Mouse (Mus musculus) lung, embryonic 14.5 days (tissue): ENCODE data around the gene Pi4kb. TPM values are rescaled to one million over a fixed set of nuclear protein-coding genes. Genes with fewer than 3 reads are reported as not detected.
"Not testable (repeated sequence)": the region's sequence is repeated elsewhere in the genome, so short reads cannot be mapped to it uniquely, and the experiment has no call there.

Experiments
- ATAC-seq: fragments of 200-750 bp; cut with Nextera tagmentation; 2 replicates; pipeline ENCODE4 v1.8.0; 2017; ENCODE audit warnings: mild to moderate bottlenecking, moderate TSS enrichment, moderate library complexity; ENCODE audit not compliant: insufficient read depth
- DNase-seq: peaks from one replicate; pipeline ENCODE4 v3.0.0-alpha.2; 2015
- H3K27ac ChIP-seq: fragments of 300-500 bp; sonication (generic); 2 replicates; pipeline ENCODE4 v1.5.1; 2014; ENCODE audit warnings: low read depth, mild to moderate bottlenecking, moderate library complexity
- H3K27me3 ChIP-seq: fragments of 300-500 bp; sonication (generic); 2 replicates; pipeline ENCODE4 v1.6.1; 2014; ENCODE audit warnings: low read length, control low read depth; ENCODE audit not compliant: insufficient read depth
- H3K36me3 ChIP-seq: fragments of 300-500 bp; sonication (generic); 2 replicates; pipeline ENCODE4 v1.6.1; 2014; ENCODE audit warnings: control low read depth; ENCODE audit not compliant: insufficient read depth
- H3K4me1 ChIP-seq: fragments of 300-500 bp; sonication (generic); 2 replicates; pipeline ENCODE4 v1.6.1; 2014; ENCODE audit warnings: antibody characterized with exemption, control low read depth; ENCODE audit not compliant: insufficient read depth
- H3K4me2 ChIP-seq: fragments of 300-500 bp; sonication (generic); 2 replicates; pipeline ENCODE4 v1.6.1; 2014; ENCODE audit warnings: mild to moderate bottlenecking
- H3K4me3 ChIP-seq: fragments of 300-500 bp; sonication (generic); 2 replicates; pipeline ENCODE4 v1.5.1; 2014; ENCODE audit warnings: low read depth, low read length
- H3K9ac ChIP-seq: fragments of 300-500 bp; sonication (generic); 2 replicates; pipeline ENCODE4 v1.6.1; 2014
- H3K9me3 ChIP-seq: fragments of 300-500 bp; sonication (generic); 2 replicates; pipeline ENCODE4 v1.6.1; 2016; ENCODE audit warnings: low read depth, low read length, control low read depth
- CTCF ChIP-seq: IDR thresholded peaks from 2 replicates; pipeline ENCODE4 v1.5.1; 2016; ENCODE audit warnings: antibody characterized with exemption, low read depth
- WGBS: fragments of 180-500 bp; shearing (Covaris S2); extraction: QIAGEN DNeasy Blood & Tissue Kit; methylation state at CpG from one replicate; pipeline ENCODE4 v1.1.7; 2014; 5-methylcytosine and 5-hydroxymethylcytosine counted together
- polyA plus RNA-seq: library from polyadenylated mRNA; unstranded; fragments of >200 nt; fragmentation: Nextera tagmentation; extraction: Ambion mirVana; gene quantifications from 2 replicates; pipeline ENCODE4 v1.2.1, GENCODE M21; 2014

The Pi4kb gene
- polyA plus RNA-seq, 1 experiment from 2014 or later: 24.7 TPM

DNA sequence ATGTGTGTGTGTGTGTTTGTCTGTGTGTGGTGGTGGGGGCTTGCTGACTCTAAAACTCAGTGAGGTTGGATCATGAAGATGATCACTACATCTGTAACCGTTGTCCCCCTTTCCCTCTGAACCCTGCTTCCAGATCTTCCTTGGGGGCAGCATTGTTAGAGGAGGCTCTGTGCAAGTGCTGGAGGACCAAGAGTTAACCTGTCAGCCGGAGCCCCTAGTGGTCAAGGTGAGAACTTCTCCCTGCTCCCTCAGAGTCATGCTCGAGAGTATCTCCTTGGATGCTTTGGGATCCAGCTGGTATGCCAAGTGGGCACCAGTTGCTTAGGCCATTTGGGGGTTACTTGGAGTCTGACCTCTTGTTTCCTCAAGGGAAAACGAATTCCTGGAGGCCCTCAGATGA, 30.8 kb upstream of the Pi4kb start:
- H3K9ac ChIP-seq, H3K36me3 ChIP-seq: not testable (repeated sequence)
- peak; percentile 44; the same call in 1 of the 2 replicates for ATAC-seq

DNA sequence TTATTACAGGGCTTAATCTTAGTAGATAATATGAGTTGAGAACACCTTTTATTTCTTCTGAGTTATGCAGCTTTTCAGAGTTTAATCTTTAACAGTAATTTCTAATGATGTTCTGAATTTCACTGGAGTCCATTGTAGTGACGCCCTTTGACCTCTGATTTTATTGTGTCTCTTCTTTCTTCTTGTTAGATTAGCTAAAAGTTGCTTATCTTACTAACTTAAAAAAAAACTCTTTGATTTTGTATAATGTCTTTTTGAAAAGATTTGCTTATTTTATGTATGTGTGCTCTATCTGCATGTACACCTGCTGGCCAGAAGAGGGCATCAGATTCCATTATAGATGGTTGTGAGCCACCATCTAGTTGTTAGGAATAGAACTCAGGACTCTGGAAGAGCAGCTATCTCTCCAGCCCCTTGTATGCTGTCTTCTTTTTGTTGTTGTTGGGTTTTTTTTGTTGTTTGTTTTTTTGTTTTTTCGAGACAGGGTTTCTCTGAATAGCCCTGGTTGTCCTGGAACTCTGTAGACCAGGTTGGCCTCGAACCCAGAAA, 26.4 kb upstream of the Pi4kb start:
- ATAC-seq (no peak), DNase-seq (peak; percentile 26)
- H3K36me3 ChIP-seq: no peaks in the 10 kb centered on the region
- no peak overlapping the region for H3K4me3 ChIP-seq
- H3K9me3 ChIP-seq: no peaks in the 10 kb centered on the region
- H3K4me1 ChIP-seq: no peaks in the 10 kb centered on the region
- no peak overlapping the region for H3K27ac ChIP-seq
- 71% methylated on average over 3 of the region's 3 CpGs for WGBS
- no peak overlapping the region for H3K9ac ChIP-seq
- no peak overlapping the region for H3K4me2 ChIP-seq
- H3K27me3 ChIP-seq: no peaks in the 10 kb centered on the region
- peak; percentile 57 for TF ChIP-seq CTCF

More for the DNA sequence above, 30.8 kb upstream of the Pi4kb start:
- 26% methylated on average over 3 of the region's 4 CpGs for WGBS
- not testable (repeated sequence) for H3K4me2 ChIP-seq, H3K9me3 ChIP-seq, DNase-seq, H3K27ac ChIP-seq, H3K4me3 ChIP-seq, H3K27me3 ChIP-seq, H3K4me1 ChIP-seq
- TF ChIP-seq CTCF: peak; percentile 67

DNA sequence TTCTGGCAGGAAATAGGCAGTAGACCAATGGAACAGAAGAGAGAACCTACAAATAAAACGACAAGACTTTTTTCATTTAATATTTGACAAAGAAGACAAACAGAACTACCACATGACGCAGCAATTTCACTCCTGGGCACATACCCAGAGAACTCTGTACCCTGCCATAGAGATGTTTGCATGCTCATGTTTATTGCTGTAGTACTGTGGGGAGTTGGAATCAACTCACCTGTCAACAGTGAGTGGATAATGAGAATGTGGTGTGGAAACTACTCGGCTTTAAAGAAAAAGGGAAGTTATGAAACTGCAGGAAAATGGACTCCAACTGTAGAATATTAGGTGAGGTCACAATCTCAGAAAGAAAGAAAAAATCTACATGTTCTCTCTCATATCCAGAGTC, 24.9 kb upstream of the Pi4kb start:
- no peak for TF ChIP-seq CTCF

DNA sequence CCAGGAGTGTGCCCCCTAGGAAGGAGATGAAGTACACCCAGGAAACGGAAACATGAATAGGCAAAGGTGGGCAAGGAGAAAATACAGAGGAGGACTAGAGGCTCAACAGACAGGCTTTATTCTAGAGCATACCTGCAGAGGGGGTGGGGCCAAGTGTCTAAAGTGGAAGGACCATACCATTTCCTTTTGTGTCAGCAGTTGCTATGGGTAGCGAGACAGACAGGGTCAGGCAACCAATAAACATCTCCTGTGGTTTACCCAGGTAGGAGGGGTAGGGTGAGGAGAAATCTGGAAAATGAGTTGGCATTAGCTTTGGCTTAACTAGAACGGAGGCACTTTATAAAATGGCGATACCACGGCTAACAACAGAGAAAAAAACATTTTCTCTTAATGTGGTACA, 21.7 kb upstream of the Pi4kb start:
- peak; percentile 69 for DNase-seq
- peak overlapping the region; percentile 52 for H3K4me3 ChIP-seq
- H3K27me3 ChIP-seq: no peaks in the 10 kb centered on the region
- ATAC-seq: peak; percentile 15; the same call in 1 of the 2 replicates
- peak overlapping the region; percentile 85 for H3K27ac ChIP-seq
- 47% methylated on average over 5 of the region's 5 CpGs for WGBS
- TF ChIP-seq CTCF: peak; percentile 13; the same call in 1 of the 2 replicates
- H3K36me3 ChIP-seq: peaks cover 22% of the 10 kb centered on the region
- H3K4me2 ChIP-seq: peak overlapping the region; percentile 65
- H3K4me1 ChIP-seq: no peaks in the 10 kb centered on the region
- H3K9me3 ChIP-seq: no peaks in the 10 kb centered on the region
- H3K9ac ChIP-seq: no peak overlapping the region

More for the DNA sequence above, 24.9 kb upstream of the Pi4kb start:
- ATAC-seq (no peak), DNase-seq (no peak)
- Histone ChIP-seq H3K9ac (no peak overlapping the region), H3K9me3 (no peaks in the 10 kb centered on the region), H3K27ac (no peak overlapping the region), H3K4me3 (no peak overlapping the region), H3K4me2 (no peak overlapping the region), H3K27me3 (no peaks in the 10 kb centered on the region), H3K4me1 (no peaks in the 10 kb centered on the region), H3K36me3 (no peaks in the 10 kb centered on the region)
- 78% methylated on average over 3 of the region's 3 CpGs for WGBS

DNA sequence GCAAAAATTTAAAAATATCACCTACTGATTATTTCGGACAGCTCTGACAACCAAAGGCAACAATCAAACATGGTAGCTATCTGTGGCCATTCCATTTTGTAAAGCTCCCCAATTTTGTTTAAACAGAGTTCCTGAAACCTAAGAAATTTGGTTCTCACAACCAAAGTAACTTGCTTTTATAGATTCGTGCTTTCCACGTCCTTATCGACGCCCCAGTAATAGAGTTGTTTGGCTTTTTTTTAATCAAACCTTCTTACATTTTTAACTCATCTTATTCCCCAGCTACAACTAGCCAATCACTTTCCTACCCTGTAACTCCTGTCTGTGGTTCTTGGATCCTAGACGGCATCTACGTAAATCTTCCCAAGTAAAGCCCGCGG, 21.2 kb upstream of the Pi4kb start:
- DNase-seq (no peak), ATAC-seq (peak; percentile 27)
- 6% methylated on average over 9 of the region's 9 CpGs for WGBS
- peaks cover 28% of the 10 kb centered on the region for H3K36me3 ChIP-seq
- H3K4me1 ChIP-seq: no peaks in the 10 kb centered on the region
- no peaks in the 10 kb centered on the region for H3K27me3 ChIP-seq
- peak overlapping the region; percentile 58 for H3K9ac ChIP-seq
- H3K4me2 ChIP-seq: peak overlapping the region; percentile 65
- peak overlapping the region; percentile 52 for H3K4me3 ChIP-seq
- H3K9me3 ChIP-seq: no peaks in the 10 kb centered on the region
- H3K27ac ChIP-seq: peak overlapping the region; percentile 85
- TF ChIP-seq CTCF: no peak

DNA sequence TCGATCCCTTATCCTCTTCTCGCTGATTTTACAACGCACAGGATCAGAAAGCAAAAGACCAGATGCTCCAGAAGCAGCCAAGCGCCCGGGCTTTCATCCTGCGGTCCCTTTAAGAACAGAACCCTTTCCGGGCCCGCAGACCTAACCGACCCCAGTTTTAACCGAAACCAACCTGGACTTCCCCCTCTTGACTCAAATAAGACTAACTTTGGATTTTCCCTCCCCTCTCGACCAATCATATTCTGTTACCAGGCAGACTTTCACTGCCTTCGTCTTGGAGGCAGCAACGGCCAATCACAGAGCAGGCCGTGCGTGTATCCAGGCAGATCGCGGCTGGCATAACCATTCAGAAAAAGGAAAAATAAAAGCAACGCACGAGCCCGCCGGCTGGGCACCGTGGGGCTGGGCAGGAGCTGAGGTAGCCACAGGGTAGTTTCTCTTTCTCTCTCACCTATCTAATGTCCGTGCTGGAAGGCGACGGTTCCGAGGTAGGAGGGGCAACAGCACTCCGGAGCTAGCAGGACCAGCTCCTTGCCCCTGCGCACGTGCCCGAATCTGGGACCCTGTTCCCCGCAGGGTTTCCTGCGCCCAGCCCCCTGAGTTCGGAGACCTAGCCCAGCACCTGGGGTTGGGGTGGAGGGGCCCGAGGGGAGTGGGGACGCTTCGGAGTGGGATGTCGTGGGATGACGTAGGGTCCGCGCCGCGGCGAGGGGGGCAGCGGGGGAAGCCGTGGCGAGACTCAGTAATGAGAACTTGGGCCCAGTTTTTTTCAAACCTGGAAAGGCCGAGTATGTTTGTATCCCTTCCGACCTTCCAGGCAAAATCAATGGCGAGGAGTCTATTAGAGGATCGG, 20.5 kb upstream of the Pi4kb start, which contains the start of gene Rfx5:
Gene Rfx5, plus strand, starts transcription at position 312 of the 853 bp plus-strand sequence.
- no peak for TF ChIP-seq CTCF
- Histone ChIP-seq H3K27me3 (no peaks in the 10 kb centered on the region), H3K9me3 (no peaks in the 10 kb centered on the region), H3K4me3 (peak within 1 kb of the TSS; percentile 52), H3K9ac (peak within 1 kb of the TSS; percentile 69), H3K27ac (peak within 1 kb of the TSS; percentile 85), H3K4me1 (no peaks in the 10 kb centered on the region), H3K36me3 (peaks cover 34% of the 10 kb centered on the region), H3K4me2 (peak within 1 kb of the TSS; percentile 65)
- under 1% methylated on average over 50 of the region's 50 CpGs for WGBS
- DNase-seq (peak; percentile 98), ATAC-seq (peak; percentile 97)

DNA sequence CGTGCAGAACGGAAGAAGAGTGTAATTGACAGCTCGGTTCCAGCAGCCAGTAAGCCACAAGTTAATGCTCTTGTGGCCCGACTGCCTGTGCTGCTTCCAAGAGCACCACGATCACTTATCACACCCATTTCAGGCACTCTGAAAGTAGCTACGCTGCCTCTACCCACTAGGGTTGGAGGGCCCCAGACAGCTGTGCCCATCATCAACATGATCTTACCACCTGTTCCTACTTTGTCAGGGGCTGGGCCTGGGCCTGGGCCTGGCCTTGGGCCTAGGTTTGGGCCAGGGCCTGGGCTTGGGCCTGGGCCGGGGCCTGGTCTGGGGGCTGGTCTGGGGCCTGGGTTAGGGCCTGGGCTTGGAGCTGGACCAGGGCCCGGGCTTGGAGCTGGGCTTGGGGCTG, 16.2 kb upstream of the Pi4kb start:
- no peak overlapping the region for H3K27ac ChIP-seq
- DNase-seq (no peak), ATAC-seq (no peak)
- no peak overlapping the region for H3K9ac ChIP-seq
- no peaks in the 10 kb centered on the region for H3K27me3 ChIP-seq
- 87% methylated on average over 8 of the region's 8 CpGs for WGBS
- H3K9me3 ChIP-seq: no peaks in the 10 kb centered on the region
- no peaks in the 10 kb centered on the region for H3K4me1 ChIP-seq
- H3K36me3 ChIP-seq: peaks cover 38% of the 10 kb centered on the region
- no peak overlapping the region for H3K4me3 ChIP-seq
- H3K4me2 ChIP-seq: no peak overlapping the region
- TF ChIP-seq CTCF: no peak
